In the genomic region with DNA sequence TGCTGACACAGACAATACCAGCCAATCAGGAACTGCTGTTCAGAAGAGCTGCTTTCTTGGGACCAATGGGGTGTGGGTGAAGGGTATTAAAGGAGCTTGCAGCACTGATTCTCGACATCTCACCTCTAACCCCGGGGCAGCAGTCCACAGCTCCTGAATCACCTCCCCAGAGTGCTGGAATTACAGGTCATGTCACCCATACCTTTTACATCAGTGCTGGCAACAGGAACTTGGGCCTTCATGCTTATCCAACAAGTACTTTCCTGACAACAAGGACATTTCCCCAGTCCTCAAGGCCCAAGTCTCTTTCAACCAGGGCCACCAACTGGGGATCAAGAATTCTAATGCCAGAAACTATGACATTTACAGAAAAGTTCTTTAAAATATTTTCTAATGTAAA, we compare ENCODE assay signal across 34 mouse cellular contexts.
"Had no signal": no experiment of that assay in that cellular context is flagged by ENCODE, and none has a peak within 500 bp of the region (broad histone marks: within the 10 kb centered on the region; RNA-seq: fewer than 3 reads in every experiment).

No protein-coding gene starts in this region.

- H3K27me3 ChIP-seq: heart, embryonic 12.5 days; heart, embryonic 13.5 days; heart, embryonic 15.5 days; hindbrain, embryonic 12.5 days; hindbrain, embryonic 13.5 days; hindbrain, embryonic 15.5 days; intestine, embryonic 15.5 days; kidney, embryonic 15.5 days had no signal

- ATAC-seq: hindbrain, embryonic 16.5 days; hindbrain, postnatal 0 days; inflammation-experienced regulatory T-cells, adult 6 months; intestine, embryonic 15.5 days; intestine, embryonic 16.5 days; intestine, postnatal 0 days had no signal

- H3K4me2 ChIP-seq: heart, embryonic 11.5 days; heart, embryonic 12.5 days; heart, embryonic 13.5 days; heart, embryonic 15.5 days; hindbrain, embryonic 12.5 days; hindbrain, embryonic 13.5 days; hindbrain, embryonic 14.5 days; hindbrain, embryonic 15.5 days; intestine, embryonic 15.5 days; kidney, embryonic 15.5 days had no signal

- H3K4me1 ChIP-seq: hindbrain, embryonic 15.5 days; intestine, embryonic 15.5 days had no signal

- H3K27ac ChIP-seq: heart, embryonic 10.5 days; heart, embryonic 13.5 days; heart, embryonic 15.5 days; hindbrain, embryonic 10.5 days; hindbrain, embryonic 12.5 days; hindbrain, embryonic 13.5 days; hindbrain, embryonic 14.5 days; hindbrain, embryonic 15.5 days; hindbrain, postnatal 0 days; intestine, embryonic 15.5 days; kidney, embryonic 15.5 days; kidney, postnatal 0 days; layer of hippocampus, adult 2 months; left cerebral cortex, adult 2 months had no signal

- H3K9me3 ChIP-seq: heart, embryonic 10.5 days; heart, embryonic 12.5 days; heart, embryonic 13.5 days; heart, embryonic 15.5 days; hindbrain, embryonic 10.5 days; hindbrain, embryonic 12.5 days; hindbrain, embryonic 15.5 days; intestine, embryonic 15.5 days; kidney, embryonic 15.5 days had no signal

- H3K36me3 ChIP-seq: intestine, embryonic 15.5 days had no signal

- DNase-seq: heart, postnatal 10 days; heart, postnatal 14 days; heart, postnatal 36 days; heart, postnatal 4 days; kidney, adult 11 months; kidney, adult 18-20 months; kidney, adult 2 months; kidney, adult 8-10 months; kidney, adult 9 months; kidney, postnatal 14 days; kidney, postnatal 25 days; kidney, postnatal 4 days; layer of hippocampus, adult 9-11 months; layer of hippocampus, postnatal 36 days had no signal

- H3K9ac ChIP-seq: heart, embryonic 12.5 days; heart, embryonic 13.5 days; heart, embryonic 15.5 days; hindbrain, embryonic 12.5 days; hindbrain, embryonic 13.5 days; hindbrain, embryonic 14.5 days; hindbrain, embryonic 15.5 days; intestine, embryonic 15.5 days; kidney, embryonic 15.5 days had no signal

- H3K4me3 ChIP-seq: heart, embryonic 10.5 days; heart, embryonic 12.5 days; heart, embryonic 13.5 days; heart, embryonic 15.5 days; hindbrain, embryonic 10.5 days; hindbrain, embryonic 12.5 days; hindbrain, embryonic 13.5 days; hindbrain, embryonic 15.5 days; intestine, embryonic 15.5 days; kidney, embryonic 15.5 days; layer of hippocampus, adult 2 months; left cerebral cortex, adult 2 months had no signal
